Mouse (Mus musculus) intestine, postnatal 0 days (tissue): ENCODE measurements at regions not wholly inside any gene's neighbourhood (a gene's known extent, or its start where the extent isn't known, plus 50 kb on each side); places are given as distances from the start of the nearest gene placed in this dataset.

Experiments used
- ATAC-seq: fragments of 200-750 bp; cut with Nextera tagmentation; 2 replicates; pipeline ENCODE4 v1.8.0; 2017; ENCODE audit warnings: mild to moderate bottlenecking, moderate TSS enrichment, moderate library complexity
- H3K27ac ChIP-seq: fragments of 300-500 bp; sonication (generic); 2 replicates; pipeline ENCODE4 v1.5.1; 2014; ENCODE audit warnings: mild to moderate bottlenecking, low read depth, low read length, moderate library complexity
- H3K27me3 ChIP-seq: fragments of 300-500 bp; sonication (generic); replicated peaks from 2 replicates; pipeline ENCODE4 v1.6.1; 2014; ENCODE audit warnings: low read length, mixed read lengths; ENCODE audit not compliant: control insufficient read depth, insufficient read depth
- H3K36me3 ChIP-seq: fragments of 300-500 bp; sonication (generic); 2 replicates; pipeline ENCODE4 v1.6.1; 2014; ENCODE audit warnings: mild to moderate bottlenecking, moderate library complexity; ENCODE audit not compliant: control insufficient read depth, insufficient read depth
- H3K4me1 ChIP-seq: fragments of 300-500 bp; sonication (generic); replicated peaks from 2 replicates; pipeline ENCODE4 v1.6.1; 2014; ENCODE audit warnings: antibody characterized with exemption, low read length, mixed read lengths; ENCODE audit not compliant: control insufficient read depth, insufficient read depth
- H3K4me2 ChIP-seq: fragments of 300-500 bp; sonication (generic); replicated peaks from 2 replicates; pipeline ENCODE4 v1.6.1; 2014; ENCODE audit warnings: low read depth, mild to moderate bottlenecking, moderate library complexity
- H3K4me3 ChIP-seq: fragments of 300-500 bp; sonication (generic); 2 replicates; pipeline ENCODE4 v1.5.1; 2014; ENCODE audit warnings: low read depth, low read length
- H3K9ac ChIP-seq: fragments of 300-500 bp; sonication (generic); 2 replicates; pipeline ENCODE4 v1.6.1; 2014; ENCODE audit warnings: mild to moderate bottlenecking, low read depth, low read length
- H3K9me3 ChIP-seq: fragments of 300-500 bp; sonication (generic); 2 replicates; pipeline ENCODE4 v1.6.1; 2016; ENCODE audit warnings: mixed run types; ENCODE audit not compliant: control insufficient read depth
- CTCF ChIP-seq: sonication (generic); IDR thresholded peaks from 2 replicates; pipeline ENCODE4 v1.5.1; 2016; ENCODE audit warnings: low read depth, mild to moderate bottlenecking, control low read depth, antibody characterized with exemption, moderate library complexity
- WGBS: fragments of 180-500 bp; shearing (Covaris S2); extraction: QIAGEN DNeasy Blood & Tissue Kit; methylation state at CpG from one replicate; pipeline ENCODE4 v1.1.7; 2014; 5-methylcytosine and 5-hydroxymethylcytosine counted together

GRCm38 (mm10) chr2:115513774-115514231 lies 67.7 kb upstream of the BC052040 start:
- 40% methylated on average over 8 of the region's 8 CpGs for WGBS
- no peak overlapping the region for H3K27ac ChIP-seq
- no peak overlapping the region for H3K4me3 ChIP-seq
- H3K9me3 ChIP-seq = no peaks in the 10 kb centered on the region
- no peak for TF ChIP-seq CTCF
- H3K27me3 ChIP-seq = no peaks in the 10 kb centered on the region
- H3K36me3 ChIP-seq = no peaks in the 10 kb centered on the region
- no peak overlapping the region for H3K4me2 ChIP-seq
- no peak for ATAC-seq
- no peak overlapping the region for H3K9ac ChIP-seq
- H3K4me1 ChIP-seq = no peaks in the 10 kb centered on the region

DNA sequence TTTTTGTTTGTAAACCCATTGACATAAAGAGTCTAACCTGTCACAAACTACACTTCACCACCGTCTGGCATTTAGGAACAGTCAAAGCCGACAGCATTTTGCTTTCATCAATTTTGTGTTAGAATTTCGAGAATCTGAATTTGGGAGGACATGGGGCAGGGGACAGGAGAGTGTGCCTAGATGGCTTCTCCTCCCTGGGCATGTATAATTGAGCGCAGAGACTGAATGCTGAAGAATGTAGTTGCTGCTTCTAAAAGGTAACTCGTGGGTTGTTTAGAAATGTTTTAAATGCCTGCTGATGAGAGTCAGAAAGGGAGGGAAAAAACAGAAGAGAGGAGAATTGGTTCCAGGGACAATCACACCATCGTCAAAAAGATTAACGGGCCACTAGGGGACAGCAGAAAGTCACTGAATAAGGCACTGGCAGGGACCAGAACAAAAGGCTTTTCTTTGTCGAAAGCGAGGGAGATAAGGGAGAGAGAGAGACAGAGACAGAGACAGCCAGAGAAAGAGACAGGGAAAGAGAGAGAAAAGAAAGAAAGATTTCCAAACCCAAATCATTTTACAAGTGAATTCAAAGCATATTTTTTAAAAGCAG lies 66.6 kb upstream of the BC052040 start:
- no peak overlapping the region for H3K4me2 ChIP-seq
- 22% methylated on average over 9 of the region's 9 CpGs for WGBS
- no peaks in the 10 kb centered on the region for H3K27me3 ChIP-seq
- no peaks in the 10 kb centered on the region for H3K4me1 ChIP-seq
- H3K9ac ChIP-seq = no peak overlapping the region
- no peak overlapping the region for H3K4me3 ChIP-seq
- no peak overlapping the region for H3K27ac ChIP-seq
- H3K9me3 ChIP-seq = no peaks in the 10 kb centered on the region
- no peak for ATAC-seq
- H3K36me3 ChIP-seq = no peaks in the 10 kb centered on the region
- TF ChIP-seq CTCF = peak; percentile 87

GRCm38 (mm10) chr2:115515470-115515869 lies 66.0 kb upstream of the BC052040 start:
- Histone ChIP-seq H3K4me1 (no peaks in the 10 kb centered on the region), H3K9ac (no peak overlapping the region), H3K36me3 (no peaks in the 10 kb centered on the region), H3K4me3 (no peak overlapping the region), H3K27me3 (no peaks in the 10 kb centered on the region), H3K9me3 (no peaks in the 10 kb centered on the region), H3K4me2 (no peak overlapping the region), H3K27ac (no peak overlapping the region)
- no peak for ATAC-seq
- WGBS = 79% methylated on average over 6 of the region's 6 CpGs
- no peak for TF ChIP-seq CTCF

GRCm38 (mm10) chr2:115516824-115517223 lies 64.7 kb upstream of the BC052040 start:
- H3K36me3 ChIP-seq = no peaks in the 10 kb centered on the region
- H3K27me3 ChIP-seq = no peaks in the 10 kb centered on the region
- ATAC-seq = no peak
- no peaks in the 10 kb centered on the region for H3K9me3 ChIP-seq
- no peak overlapping the region for H3K9ac ChIP-seq
- no peak for TF ChIP-seq CTCF
- no peaks in the 10 kb centered on the region for H3K4me1 ChIP-seq
- WGBS = 52% methylated on average over 2 of the region's 2 CpGs
- no peak overlapping the region for H3K4me3 ChIP-seq
- no peak overlapping the region for H3K27ac ChIP-seq
- H3K4me2 ChIP-seq = no peak overlapping the region

DNA sequence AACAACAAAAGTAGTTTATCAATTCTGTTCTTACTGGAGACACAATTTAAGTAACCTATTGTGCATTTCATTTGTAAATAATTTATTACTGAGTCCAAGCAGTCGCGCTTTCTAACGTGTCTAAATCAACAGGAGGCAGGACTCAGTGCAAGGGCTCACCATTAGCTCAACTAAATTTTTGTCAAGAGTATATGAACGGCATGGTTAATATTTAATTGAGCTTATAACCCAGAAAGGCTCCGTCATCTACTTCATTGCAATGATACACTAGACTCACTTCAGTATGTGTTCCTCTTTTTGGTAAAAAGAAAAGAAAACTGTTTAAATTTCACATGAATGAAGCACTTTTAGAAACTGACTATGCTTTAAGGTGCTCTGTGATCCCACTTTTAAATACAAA lies 61.5 kb upstream of the BC052040 start:
- WGBS = 32% methylated on average over 5 of the region's 5 CpGs
- H3K9ac ChIP-seq = no peak overlapping the region
- ATAC-seq = peak; percentile 49; the same call in 1 of the 2 replicates
- no peaks in the 10 kb centered on the region for H3K4me1 ChIP-seq
- no peaks in the 10 kb centered on the region for H3K9me3 ChIP-seq
- H3K4me2 ChIP-seq = peak overlapping the region; percentile 53
- no peaks in the 10 kb centered on the region for H3K27me3 ChIP-seq
- no peaks in the 10 kb centered on the region for H3K36me3 ChIP-seq
- H3K4me3 ChIP-seq = no peak overlapping the region
- no peak for TF ChIP-seq CTCF
- H3K27ac ChIP-seq = no peak overlapping the region

DNA sequence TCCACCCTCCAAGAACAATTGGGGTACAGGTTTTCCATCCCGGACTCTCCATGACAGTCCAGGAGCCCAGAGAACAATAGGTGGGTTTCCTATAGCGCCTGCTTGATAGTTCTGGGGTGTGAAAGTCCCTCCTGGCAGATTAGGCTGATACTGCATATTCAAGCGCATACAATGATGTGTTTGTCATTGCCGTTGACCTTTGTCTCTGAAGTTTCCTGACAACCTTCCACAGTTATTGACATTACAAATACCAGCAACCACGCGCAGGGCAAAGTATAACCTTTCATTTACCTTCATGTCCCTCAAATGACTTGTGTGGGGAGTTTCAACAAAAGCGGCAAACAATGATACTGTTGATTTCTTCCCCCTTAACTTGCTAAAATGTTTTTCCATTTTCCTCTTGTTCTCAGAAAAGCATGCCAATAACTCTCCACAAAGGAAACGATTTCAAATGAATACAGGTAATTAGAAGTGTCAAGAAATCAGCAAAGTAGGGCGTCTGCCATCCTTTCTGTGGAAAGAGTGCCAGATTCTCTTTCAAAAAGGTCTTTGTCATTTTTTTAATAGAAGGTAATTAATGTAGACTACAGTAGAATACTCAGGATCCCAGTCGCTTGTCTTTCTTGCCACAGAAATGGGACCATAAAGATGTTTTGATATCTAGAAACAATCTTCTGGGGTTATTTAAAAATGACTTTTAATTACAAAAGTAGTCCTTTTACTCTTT lies 60.9 kb upstream of the BC052040 start:
- no peak overlapping the region for H3K4me3 ChIP-seq
- WGBS = 34% methylated on average over 10 of the region's 10 CpGs
- no peak for TF ChIP-seq CTCF
- H3K36me3 ChIP-seq = no peaks in the 10 kb centered on the region
- peak; percentile 88 for ATAC-seq
- H3K9ac ChIP-seq = no peak overlapping the region
- no peaks in the 10 kb centered on the region for H3K9me3 ChIP-seq
- no peaks in the 10 kb centered on the region for H3K27me3 ChIP-seq
- H3K27ac ChIP-seq = no peak overlapping the region
- H3K4me1 ChIP-seq = no peaks in the 10 kb centered on the region
- peak overlapping the region; percentile 53 for H3K4me2 ChIP-seq
